Mouse (Mus musculus) c-Kit-positive CD71-positive TER-119-negative erythroid progenitor cells, embryonic 14.5 days (primary cell): ENCODE results near the gene Lrrn4cl.
"Not testable (repeated sequence)": the region's sequence is repeated elsewhere in the genome, so short reads cannot be mapped to it uniquely, and the experiment has no call there.

ENCODE experiments used
- DNase-seq: peaks from one replicate; pipeline ENCODE4 v3.0.0-alpha.2; 2013; ENCODE audit warnings: low read depth

Lrrn4cl gene

DNA sequence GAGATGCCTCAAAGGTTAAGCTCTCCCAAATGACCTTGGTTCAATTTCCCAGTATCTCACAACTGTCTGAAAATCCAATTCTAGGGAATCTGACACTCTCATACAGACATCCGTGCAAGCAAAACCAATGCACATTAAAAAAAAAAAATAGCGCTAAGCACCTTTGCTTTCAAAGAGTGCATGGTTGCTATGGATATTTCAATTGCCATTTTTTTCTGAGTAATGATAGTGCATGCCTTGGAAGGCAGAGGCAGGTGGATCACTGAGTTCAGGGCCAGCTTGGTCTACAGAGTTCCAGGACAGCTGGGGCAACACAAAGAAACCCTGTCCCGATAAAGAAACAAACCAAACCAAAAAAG is 30.4 kb downstream of the Lrrn4cl start:
- DNase-seq = no peak

DNA sequence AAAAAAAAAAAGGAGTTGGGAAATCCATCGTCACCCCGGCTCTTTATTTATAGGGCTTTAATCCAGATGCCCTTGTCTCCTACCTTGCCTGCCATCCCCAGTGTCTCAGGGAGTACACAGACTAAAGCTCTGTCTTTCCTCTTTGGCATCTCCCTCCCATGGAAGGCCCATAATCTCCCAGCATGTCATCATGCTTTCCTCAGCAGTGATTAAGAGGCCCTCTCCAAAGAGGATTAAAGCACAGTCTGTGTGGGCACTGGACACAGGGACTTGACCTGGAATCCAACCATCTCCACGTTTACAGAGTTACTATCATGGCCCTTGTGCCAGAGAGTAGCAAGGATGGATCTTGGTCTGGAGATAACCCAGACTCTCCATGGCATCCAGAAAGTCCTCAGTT is 33.0 kb downstream of the Lrrn4cl start, which contains the start of the genes Lbhd1 and Gm49403:
TSS of gene Lbhd1 (plus strand) at position 117 of the 400 bp plus-strand sequence.
TSS of gene Gm49403 (plus strand) at position 315 of the 400 bp plus-strand sequence.
- DNase-seq = no peak

DNA sequence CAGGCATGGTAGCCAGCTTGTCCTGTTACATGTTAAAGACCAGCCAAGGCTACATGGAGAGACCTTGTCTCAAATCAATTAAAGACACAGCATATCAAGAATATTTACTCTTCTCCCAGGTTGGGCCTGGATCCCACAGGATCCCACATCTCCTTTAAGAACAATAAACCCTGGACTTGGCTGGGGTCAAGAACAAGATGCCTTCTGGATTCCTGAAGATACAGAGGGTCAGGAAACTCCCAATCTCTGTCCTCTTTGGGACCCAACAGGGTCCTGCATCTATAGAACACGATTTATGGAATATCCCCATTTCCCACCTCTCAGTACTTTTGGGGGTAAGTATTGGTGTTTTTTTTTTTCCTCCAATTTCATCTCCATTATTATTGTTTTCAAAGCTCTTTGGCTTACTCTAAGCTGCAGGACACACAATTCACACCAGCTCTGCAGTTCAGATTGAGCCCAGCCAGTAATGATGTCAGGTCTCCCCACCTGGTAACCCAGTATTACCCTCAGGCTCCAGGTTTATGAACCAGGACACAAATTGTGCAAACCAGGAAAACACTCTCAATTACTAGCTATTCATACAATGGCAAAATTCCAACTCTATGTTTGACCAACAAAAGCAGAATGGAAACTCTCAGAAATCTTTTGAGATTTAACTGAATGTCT is 36.5 kb downstream of the Lrrn4cl start:
- DNase-seq = no peak

DNA sequence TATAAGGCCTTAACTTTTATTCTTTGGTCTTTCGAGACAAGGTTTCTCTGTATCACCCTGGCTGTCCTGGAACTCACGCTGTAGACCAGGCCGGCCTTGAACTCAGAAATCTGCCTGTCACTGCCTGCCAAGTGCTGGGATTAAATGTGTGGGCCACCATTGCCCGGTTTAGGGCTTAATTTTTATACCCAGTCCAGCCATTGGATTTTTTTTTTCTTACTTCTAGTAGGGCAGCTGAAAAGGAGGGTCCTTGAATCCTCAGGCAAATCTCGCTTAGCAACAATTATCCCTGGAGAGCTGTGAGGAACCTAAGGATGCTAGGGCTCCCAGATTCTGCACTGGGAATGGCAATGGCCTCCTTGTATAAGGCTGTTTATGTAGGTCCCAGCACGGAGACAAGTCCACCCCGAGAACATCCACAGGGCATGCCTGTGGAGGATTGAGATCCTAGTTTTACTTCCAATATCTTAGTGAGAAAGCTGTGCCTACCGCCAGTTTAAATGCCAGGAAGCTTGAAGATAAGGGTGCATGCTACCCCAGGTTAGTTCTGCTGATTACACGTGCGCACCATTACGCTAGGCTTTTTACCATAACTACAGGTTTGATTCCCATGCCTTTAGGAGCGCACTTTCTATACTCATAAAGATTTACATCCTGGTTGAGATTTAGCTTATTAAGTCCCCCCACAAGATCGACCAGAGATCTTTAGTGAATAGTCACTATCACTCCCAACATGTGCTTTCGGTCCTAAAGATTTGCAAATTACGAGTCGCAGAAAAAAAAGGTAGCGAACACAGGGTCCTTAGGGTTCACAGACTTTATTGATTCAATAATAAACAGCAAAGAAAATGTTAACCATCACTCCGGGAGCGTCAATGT is 37.3 kb downstream of the Lrrn4cl start:
- no peak for DNase-seq

DNA sequence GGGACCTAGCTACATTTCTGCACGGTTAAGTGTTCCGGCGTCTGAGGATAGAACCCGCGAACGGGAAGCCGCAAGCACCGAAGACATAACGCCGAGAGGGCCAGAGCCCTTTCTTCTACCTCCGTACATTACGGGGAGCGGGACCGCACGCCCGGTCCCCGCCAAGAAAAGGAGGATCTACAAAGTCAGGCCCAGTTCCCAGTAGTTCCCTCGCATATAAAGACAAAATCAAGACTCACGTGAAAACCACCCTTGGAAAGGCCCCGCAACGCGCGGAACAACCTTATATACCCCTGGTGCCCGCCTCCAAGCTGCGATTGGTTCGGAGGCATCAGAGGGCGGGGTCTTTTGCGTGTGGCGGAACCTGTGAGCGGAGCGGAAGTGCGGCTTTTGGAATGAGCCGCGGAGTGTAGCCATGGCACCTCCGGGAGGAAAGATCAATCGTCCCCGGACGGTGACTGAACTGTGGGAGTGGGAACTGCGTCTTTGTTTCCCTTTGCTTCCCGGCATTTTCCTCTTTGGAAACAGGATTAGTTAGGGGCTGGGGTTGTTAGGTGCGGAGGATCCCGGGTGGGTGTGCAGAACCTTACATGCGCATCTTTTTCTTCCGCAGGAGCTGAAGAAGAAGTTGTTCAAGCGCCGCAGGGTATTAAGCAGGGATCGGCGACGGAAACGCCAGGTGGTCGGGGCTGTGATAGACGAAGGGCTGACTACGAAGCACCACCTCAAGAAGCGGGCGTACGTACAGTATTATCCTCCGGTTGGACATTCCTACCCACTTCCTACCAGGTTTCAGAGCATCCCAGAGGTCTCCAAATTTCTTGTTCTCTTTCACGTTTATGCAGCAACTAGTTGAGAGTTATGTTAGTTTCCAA is 38.2 kb downstream of the Lrrn4cl start, which contains the start of the genes 1810009A15Rik and Gm49416:
TSS of gene 1810009A15Rik (plus strand) at position 343 of the 875 bp plus-strand sequence.
TSS of gene Gm49416 (plus strand) at position 416 of the 875 bp plus-strand sequence.
- DNase-seq = peak; percentile 95

DNA sequence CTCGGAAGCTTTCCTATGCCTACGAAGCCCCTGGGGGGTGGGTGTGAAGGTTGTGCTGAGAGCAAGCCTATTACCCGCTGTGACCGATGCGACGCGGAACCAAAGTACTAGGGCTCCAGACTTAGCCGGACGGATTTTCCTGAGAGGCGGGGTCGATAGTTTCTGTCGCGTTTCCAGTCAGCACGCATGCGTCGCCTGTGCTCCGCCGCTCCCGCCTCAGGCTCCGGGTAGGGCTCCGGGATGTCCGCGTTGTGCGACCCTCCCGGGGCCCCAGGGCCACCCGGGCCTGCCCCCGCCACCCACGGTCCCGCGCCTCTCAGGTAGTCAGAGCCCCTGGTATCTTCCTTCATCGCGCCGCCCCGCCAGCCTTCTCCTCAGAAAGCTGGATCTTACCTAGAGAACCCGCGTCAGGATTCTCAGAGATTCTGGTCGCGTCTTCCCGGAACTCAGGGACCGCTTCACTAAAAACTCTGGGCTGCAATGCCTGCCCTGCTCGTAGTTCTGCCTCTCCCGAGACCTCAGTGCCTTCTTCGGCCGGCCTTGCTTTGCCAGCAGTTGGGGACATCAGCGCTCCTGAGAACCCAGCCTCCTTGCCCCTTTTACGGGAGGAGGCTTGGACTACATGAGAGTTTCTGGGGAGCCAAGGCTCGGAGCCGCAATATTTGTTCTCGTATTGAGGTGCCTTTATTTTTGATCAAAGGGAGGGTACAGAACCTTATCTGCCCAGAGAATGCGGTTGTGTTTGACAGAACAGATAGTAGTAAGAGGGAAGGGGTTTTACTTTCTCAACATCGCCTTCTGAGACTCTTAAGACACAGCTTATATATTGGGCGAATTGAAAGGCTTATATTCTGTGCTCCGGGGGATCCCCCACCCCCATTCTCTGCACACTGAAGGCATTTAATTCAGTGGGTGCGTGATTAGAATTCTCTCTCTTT is 42.5 kb downstream of the Lrrn4cl start, which contains the start of gene Ints5:
TSS of gene Ints5 (plus strand) at position 177 of the 938 bp plus-strand sequence.
- DNase-seq = peak; percentile 90

DNA sequence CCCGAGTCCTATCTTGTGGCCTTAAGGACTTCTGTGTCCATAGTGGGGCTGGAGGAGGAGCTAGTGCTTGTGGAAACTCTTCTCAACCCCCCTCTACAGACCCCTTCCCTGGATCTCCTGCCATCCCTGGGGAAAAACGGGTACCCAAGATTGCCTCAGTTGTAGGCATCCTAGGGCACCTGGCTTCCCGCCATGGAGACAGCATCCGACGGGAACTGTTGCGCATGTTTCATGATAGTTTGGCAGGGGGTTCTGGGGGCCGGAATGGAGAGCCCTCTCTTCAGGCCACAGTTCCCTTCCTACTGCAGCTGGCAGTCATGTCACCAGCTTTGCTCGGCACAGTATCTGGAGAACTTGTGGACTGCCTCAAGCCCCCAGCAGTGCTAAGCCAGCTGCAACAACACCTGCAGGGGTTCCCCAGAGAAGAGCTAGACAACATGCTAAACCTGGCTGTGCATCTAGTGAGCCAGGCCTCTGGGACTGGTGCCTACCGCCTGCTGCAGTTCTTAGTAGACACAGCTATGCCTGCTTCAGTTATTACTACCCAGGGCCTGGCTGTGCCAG is 44.9 kb downstream of the Lrrn4cl start:
- no peak for DNase-seq

DNA sequence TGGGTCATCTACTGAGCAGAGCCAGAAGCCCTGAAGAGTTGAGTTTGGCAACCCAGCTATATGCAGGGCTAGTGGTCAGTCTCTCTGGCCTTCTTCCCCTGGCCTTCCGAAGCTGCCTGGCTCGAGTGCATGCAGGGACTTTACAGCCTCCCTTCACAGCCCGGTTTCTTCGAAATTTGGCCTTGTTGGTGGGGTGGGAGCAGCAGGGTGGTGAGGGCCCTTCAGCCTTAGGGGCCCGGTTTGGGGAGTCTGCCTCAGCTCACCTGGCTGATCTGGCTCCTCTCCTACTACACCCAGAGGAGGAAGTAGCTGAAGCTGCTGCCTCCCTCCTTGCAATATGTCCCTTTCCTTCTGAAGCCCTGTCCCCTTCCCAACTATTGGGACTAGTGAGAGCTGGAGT is 45.7 kb downstream of the Lrrn4cl start:
- not testable (repeated sequence) for DNase-seq

DNA sequence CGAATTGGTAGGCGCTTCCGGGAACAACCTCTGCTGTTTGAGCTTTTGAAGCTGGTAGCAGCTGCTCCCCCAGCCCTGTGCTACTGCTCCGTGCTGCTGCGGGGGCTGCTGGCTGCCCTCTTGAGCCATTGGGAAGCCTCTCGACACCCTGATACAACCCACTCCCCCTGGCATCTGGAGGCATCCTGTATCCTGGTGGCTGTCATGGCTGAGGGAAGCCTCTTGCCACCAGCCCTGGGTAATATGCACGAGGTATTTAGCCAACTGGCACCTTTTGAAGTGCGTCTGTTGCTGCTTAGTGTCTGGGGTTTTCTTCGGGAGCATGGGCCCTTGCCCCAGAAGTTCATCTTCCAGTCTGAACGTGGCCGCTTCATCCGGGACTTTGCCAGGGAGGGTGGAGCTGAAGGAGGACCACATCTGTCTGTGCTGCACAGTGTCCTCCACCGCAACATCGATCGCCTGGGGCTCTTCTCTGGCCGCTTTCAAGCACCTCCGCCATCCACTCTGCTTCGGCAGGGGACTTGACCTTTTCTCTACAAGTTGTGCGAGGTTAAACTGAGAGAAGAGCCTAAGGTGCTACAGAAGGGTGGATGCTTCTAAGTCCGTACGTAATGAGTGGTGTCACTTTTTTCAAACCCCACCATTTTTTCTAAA is 46.8 kb downstream of the Lrrn4cl start:
- DNase-seq = not testable (repeated sequence)

DNA sequence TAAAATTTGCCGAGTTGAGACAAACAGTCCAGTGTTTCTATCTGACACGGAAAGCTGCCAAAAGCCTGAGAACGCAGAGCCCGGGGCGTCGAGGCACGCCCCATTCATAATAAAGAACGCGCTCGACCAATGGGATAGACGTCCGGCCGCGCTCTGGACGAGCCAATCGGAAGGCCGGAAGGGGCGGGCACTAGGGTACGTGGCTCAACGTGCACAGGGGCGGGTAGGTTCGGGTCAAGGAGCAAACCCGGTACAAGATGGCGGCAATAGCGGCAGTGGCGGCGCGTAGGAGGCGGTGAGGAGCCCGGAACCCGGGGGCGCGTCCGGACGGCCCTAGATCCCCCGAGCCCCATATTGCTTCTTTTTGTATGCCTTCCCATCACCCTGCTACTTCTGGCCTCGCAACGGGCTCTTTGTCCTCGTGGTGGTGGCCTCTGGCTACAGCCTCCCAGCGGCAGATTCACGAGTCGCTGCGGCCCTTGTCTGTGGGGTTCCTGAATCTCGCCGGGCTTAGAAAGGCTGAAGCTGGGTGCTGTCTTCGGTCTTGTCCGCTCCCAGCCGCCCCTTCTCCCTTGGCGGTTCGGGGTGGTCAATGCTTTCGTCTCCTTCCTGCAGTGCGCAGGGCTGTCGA is 47.4 kb downstream of the Lrrn4cl start, which contains the start of gene Ganab:
TSS of gene Ganab (plus strand) at position 207 of the 631 bp plus-strand sequence.
- DNase-seq = peak; percentile 96

DNA sequence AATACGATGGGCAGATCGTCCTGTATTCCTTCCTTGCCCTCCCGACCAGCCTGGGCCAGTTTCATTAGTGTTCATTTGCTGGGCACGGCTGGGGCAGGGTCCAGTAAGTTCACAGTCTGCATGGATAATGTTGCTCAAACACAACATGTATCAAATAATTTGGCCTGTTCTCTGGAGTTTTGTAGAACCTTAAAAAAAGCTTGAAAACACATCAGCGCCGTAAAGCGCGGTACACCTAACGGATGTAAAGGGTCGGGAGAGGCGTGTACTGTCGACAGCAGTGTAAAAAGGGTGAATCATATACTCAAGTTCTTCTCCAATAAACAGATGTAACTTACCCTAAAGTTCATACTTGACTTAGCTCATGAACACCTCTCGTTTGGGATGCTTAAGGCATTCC is 48.0 kb downstream of the Lrrn4cl start:
- no peak for DNase-seq

DNA sequence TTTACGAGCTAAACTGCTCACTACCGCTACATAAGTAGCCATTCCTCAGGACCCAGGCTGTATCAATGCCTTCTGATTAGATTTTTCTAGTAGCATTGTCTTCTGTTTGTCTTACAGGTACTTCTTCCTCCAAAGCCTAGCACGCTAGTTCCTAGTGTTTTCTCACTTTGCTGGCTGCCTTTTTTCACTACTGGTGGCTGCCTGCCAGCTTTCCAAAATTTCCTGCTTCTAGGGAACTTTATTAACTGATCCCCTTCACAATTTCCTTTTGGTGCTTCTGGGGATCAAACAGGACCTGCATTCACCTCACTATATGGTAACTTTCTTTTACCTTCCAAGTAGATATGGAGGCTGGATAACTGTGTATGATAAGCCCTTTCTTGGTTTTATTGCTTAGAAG is 48.5 kb downstream of the Lrrn4cl start:
- no peak for DNase-seq

DNA sequence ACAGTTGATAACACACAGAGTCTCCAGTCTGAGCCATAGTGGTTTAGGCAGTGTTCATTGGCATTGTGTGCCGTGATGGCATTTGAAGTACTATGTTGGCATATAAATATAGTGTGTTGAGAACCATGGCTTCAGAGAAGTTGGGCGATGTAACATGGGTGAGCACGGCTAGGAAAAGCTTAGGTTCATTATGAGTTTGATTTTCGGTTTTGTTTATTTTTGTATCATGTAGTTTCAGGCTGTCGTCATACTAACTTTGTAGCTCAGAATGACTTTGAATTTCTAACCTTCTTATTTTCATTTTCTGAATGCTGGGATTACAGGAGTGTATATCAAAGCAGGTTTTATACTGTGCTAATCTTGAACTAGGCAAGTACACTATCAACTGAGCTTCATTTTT is 52.8 kb downstream of the Lrrn4cl start:
- no peak for DNase-seq
